8 mouse cellular contexts compared by ENCODE assay signal in the genomic region with DNA sequence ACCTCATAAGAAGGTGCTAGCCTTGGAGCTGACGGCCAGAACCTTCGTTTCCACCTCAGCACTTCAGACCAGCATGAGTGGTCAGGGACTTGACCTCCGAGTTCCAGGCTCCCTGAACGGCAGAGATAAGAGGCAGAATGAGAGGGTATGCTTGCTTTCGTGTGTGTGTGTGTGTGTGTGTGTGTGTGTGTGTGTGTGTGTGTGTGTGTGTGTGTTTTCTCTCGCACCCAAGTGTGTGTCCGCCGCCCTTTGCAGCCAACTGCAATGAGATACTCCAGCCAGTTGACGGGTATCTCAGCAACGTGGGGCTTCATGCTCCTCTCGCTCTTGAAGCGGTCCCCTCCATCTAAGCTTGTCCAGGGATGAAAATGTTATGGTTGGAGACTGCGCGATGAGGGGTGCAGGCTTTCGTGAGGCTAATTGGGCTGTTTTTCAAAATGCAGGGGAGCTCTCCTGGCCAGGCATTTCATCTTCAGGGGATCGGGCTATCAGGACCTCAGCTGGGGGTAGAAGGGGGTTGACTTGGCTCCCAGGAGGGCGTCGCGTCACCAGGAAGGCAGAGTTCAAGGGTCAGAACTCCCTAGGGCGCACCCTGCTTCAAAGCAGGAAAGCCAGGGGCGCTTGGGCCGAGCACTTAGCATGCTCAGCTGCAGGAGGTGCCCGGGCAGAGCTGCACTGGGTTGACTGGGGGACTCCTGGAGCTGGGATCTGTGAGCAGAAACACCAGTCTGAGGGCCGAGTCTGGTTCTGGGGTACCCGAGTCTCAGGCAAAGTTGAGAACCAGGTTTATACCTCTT. TPM values are rescaled to one million over a fixed set of nuclear protein-coding genes. Genes with fewer than 3 reads are reported as not detected.
DNase-seq lines count a peak whose midpoint lies in the region; ATAC-seq lines count a peak whose summit lies in the region.

No protein-coding gene starts in this region.

- H3K4me1 ChIP-seq in heart, embryonic 15.5 days (replicated peaks), result peaks cover 14% of the 10 kb centered on the region
- peaks cover 19% of the 10 kb centered on the region for H3K4me1 ChIP-seq in hindbrain, embryonic 12.5 days
- H3K4me1 ChIP-seq in neural tube, embryonic 12.5 days, result peaks cover 16% of the 10 kb centered on the region

- no peaks in the 10 kb centered on the region for H3K36me3 ChIP-seq in heart, embryonic 15.5 days
- H3K36me3 ChIP-seq in hindbrain, embryonic 12.5 days, result no peaks in the 10 kb centered on the region
- H3K36me3 ChIP-seq in neural tube, embryonic 12.5 days, result no peaks in the 10 kb centered on the region

- H3K27ac ChIP-seq in heart, embryonic 15.5 days, result no peak overlapping the region
- no peak overlapping the region for H3K27ac ChIP-seq in hindbrain, embryonic 12.5 days
- H3K27ac ChIP-seq in neural tube, embryonic 12.5 days, result no peak overlapping the region

- H3K9me3 ChIP-seq in heart, embryonic 15.5 days (replicated peaks), result no peaks in the 10 kb centered on the region
- H3K9me3 ChIP-seq in hindbrain, embryonic 12.5 days (replicated peaks), result no peaks in the 10 kb centered on the region
- no peaks in the 10 kb centered on the region for H3K9me3 ChIP-seq in neural tube, embryonic 12.5 days

- H3K9ac ChIP-seq in heart, embryonic 15.5 days, result peak overlapping the region; percentile 8; the same call in 1 of the 2 replicates
- H3K9ac ChIP-seq in hindbrain, embryonic 12.5 days, result peak overlapping the region; percentile 55
- H3K9ac ChIP-seq in neural tube, embryonic 12.5 days, result peak overlapping the region; percentile 48; the same call in 1 of the 2 replicates

- intact Hi-C loops in left cerebral cortex, postnatal 36 days (cut with DNase I), result loop anchor here (10.0 kb wide), 1 partner anchor 172 kb away; no protein-coding TSS in a partner anchor

- H3K4me3 ChIP-seq in heart, embryonic 15.5 days, result peak overlapping the region; percentile 55
- peak overlapping the region; percentile 58 for H3K4me3 ChIP-seq in hindbrain, embryonic 12.5 days
- peak overlapping the region; percentile 51 for H3K4me3 ChIP-seq in neural tube, embryonic 12.5 days

- H3K27me3 ChIP-seq in heart, embryonic 15.5 days, result peaks cover 51% of the 10 kb centered on the region
- H3K27me3 ChIP-seq in hindbrain, embryonic 12.5 days, result peaks cover 48% of the 10 kb centered on the region
- H3K27me3 ChIP-seq in neural tube, embryonic 12.5 days (replicated peaks), result peaks cover 40% of the 10 kb centered on the region

- no peak for DNase-seq in heart, adult 18-20 months
- peak; percentile 49 to 68 for DNase-seq in cerebellum, postnatal 10 days
- peak; percentile 37 to 38 for DNase-seq in left cerebral cortex, postnatal 36 days (ENCODE audit: low spot score in 2 of 2)
- DNase-seq in urinary bladder, postnatal 14 days (ENCODE audit: low spot score), result no peak

- ATAC-seq in heart, embryonic 15.5 days (replicated peaks; ENCODE audit: insufficient number of reproducible peaks, insufficient read depth, low FRiP score, low read depth), result no peak
- no peak; the same call in 1 of the 2 replicates for ATAC-seq in hindbrain, embryonic 12.5 days (ENCODE audit: low FRiP score)
- ATAC-seq in neural tube, embryonic 12.5 days (ENCODE audit: low FRiP score, low read depth), result no peak; the same call in 1 of the 2 replicates
- no peak for ATAC-seq in granulocyte monocyte progenitor cell, adult 5-6 weeks (replicated peaks; ENCODE audit: poor library complexity, severe bottlenecking)

- peak overlapping the region; percentile 99 for H3K4me2 ChIP-seq in heart, embryonic 15.5 days
- peak overlapping the region; percentile 100 for H3K4me2 ChIP-seq in hindbrain, embryonic 12.5 days (replicated peaks)
- H3K4me2 ChIP-seq in neural tube, embryonic 12.5 days (replicated peaks), result peak overlapping the region; percentile 99

- 2% methylated on average over 25 of the region's 25 CpGs for whole genome bisulfite sequencing in heart, embryonic 15.5 days
- WGBS in hindbrain, embryonic 12.5 days, result 3% methylated on average over 25 of the region's 25 CpGs
- 3% methylated on average over 25 of the region's 25 CpGs for WGBS in neural tube, embryonic 12.5 days

RNA-seq across cellular contexts. Expression of a gene that starts 1.5 kb away (rescaled TPM):
- polyA plus RNA-seq in heart, embryonic 15.5 days (2015; fragmentation: Nextera tagmentation; extraction: Ambion mirVana), result 93.6 and 96.9 TPM in 2 replicates
- total RNA-seq in heart, adult 18-20 months (2021), result 10 to 100 TPM; 15.0 to 16.2 TPM
- polyA plus RNA-seq in hindbrain, embryonic 12.5 days (2016; fragmentation: Nextera tagmentation; extraction: Ambion mirVana), result 104 and 118 TPM in 2 replicates
- total RNA-seq in left cerebral cortex, postnatal 36 days (2021), result 100 to 1,000 TPM; 218 to 224 TPM
- 97.8 and 117 TPM in 2 replicates for polyA plus RNA-seq in neural tube, embryonic 12.5 days (2016; fragmentation: Nextera tagmentation; extraction: Ambion mirVana)
- 4.0 TPM in 1 of 2 replicates, not detected in the other for total RNA-seq in granulocyte monocyte progenitor cell, adult 5-6 weeks (2014; fragmentation: Nextera tagmentation)
- not detected in 2 replicates for total RNA-seq in granulocyte monocyte progenitor cell, adult 5-6 weeks (2017)

Comparison
In these comparisons a context has a peak if more than half of its experiments do, and no peak if none do; other contexts are left out.
1. DNase-seq: peak in cerebellum, postnatal 10 days (2 of 2) and left cerebral cortex, postnatal 36 days (2 of 2); none in heart, adult 18-20 months (0 of 2) and urinary bladder, postnatal 14 days (single experiment).
2. Peak in every context shown above with its lines, with median percentiles within 50 percentile points of each other: H3K4me2 ChIP-seq, H3K4me3 ChIP-seq and H3K9ac ChIP-seq.